Mouse (Mus musculus) cerebellum, postnatal 10 days (tissue): ENCODE measurements around the gene Btbd9.

ENCODE experiments used
- DNase-seq, 2 experiments: peaks; one replicate each; pipeline ENCODE4 v3.0.0; 2021; ENCODE audit warnings: mixed read lengths in 2 of 2

The Btbd9 gene

GRCm38 (mm10) chr17:30597786-30598185, 21.5 kb upstream of the Btbd9 start:
- DNase-seq = no peak

- DNase-seq = no peak
These were observed 18.6 kb upstream of the Btbd9 start for GRCm38 (mm10) chr17:30594846-30595245.

DNA sequence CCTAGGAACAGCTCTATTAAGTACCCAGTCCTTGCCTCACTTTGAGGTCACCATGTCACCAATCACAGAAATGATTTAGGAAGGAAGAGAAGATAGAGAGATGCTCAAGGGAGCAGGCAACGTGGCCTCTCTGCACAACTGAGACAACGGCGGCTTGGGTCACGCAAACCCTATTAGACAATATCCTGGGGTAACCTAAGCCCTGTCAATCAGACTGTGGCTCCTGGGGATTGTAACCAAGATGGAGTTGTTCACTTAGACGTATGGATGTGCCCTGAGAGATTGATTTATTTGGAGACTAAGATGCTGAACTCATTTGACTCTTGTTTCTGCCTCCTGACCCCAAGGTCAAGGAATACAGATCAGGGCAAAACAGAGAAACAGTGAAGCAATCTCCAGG, 18.1 kb upstream of the Btbd9 start:
- no peak for DNase-seq

GRCm38 (mm10) chr17:30590417-30591198, 14.3 kb upstream of the Btbd9 start:
- DNase-seq = peak; percentile 77 to 85

- no peak for DNase-seq
These were observed 7.1 kb upstream of the Btbd9 start for GRCm38 (mm10) chr17:30583258-30584001.

- no peak for DNase-seq
These were observed 6.0 kb upstream of the Btbd9 start for GRCm38 (mm10) chr17:30582313-30582712.

GRCm38 (mm10) chr17:30581201-30581600, 4.9 kb upstream of the Btbd9 start:
- DNase-seq = no peak

GRCm38 (mm10) chr17:30580781-30581180, 4.5 kb upstream of the Btbd9 start:
- DNase-seq = no peak

DNA sequence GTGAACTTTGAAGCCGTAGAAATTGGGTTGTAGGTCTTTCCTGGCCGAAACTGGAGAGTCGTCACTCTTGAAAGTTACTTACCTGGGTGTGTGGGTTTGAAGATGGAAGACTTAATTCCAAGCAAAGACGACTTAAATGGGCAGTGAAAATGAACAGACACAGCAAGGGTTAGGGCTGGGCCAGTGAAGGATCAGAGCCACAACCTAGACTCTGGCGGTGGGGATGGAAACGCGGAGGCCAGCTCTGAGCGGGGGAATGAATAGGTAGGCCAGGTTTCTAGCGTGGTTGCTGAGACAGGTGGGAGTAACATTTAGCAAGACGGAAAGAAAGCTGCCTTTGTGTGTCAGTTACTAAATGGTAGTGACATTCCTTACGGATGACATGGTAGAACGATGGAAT, 658 bp upstream of the Btbd9 start:
- peak; percentile 32 to 59 for DNase-seq

DNA sequence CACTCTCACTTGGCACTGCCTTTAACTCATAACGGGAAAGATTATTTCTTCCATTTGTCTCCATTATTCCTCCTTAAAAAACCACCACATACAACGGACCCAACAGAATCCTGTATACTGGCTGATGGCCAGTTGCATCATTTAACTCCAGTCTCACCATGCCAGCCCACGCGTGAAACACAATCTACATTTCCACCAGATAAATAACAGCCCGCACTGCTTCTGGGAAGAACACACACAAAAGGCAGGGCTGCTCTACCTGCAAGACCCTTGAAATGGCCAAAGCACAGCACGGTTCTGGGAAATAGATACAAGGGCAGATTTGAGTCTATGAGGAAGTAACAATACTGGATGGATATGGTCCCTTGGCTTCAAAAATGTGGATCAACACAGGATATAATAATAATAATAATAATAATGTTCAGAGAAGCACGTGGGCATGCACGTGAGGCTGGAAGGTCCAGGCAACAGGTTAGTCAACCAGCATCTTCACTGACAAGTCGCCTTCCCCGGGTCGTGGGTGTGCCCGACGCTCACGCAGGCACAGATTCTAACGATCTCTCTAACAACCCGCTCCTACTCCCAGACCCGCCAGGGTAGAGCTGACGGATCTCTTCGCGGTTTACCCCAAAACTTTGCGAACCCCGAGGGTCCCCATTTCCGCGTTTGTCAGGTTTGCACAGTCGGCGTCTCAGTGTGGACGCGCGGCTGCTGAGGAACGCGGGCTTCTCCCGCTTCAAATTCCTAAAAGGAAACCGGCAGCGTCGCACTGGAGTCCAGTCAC, 975 bp downstream of the Btbd9 start:
- DNase-seq = peak in 1 of 2 experiments; percentile 71

- DNase-seq = no peak
These were observed 1.6 kb downstream of the Btbd9 start for GRCm38 (mm10) chr17:30574783-30575075.

DNA sequence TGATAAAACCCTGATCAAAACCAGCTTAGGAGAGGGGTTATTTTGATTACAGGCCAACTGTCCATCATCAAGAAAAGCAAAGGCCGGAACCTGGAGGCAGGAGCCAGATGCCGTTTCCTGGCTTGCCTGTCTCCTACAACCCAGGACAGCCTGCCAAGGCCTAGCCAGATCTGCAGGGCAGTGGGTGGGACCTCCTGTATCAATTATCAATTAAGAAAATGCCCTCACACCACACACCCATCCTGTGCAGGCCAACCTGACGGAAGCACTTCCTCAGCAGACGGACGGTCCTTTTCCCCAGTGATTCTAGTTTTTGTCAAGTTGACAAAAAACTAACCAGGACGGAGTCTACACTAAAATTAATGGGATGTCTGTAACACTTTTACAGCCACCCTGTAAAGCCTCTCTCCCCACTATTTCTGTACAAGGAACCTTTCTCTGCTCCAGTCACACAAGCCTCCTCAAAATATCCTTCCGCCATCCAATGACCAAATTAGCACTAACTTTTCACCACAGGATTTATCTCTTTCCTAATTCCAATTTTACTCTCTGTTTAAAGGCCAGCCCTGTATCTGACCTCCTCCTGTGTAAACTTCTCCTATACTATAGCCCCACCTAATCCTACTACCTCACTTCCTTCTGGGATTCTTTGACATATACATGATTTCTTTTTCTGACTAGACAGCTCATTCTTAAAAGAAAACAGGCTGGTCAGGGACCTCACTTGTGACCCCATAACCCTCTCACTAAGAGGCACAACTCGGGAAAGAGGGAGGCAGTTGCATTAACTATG, 2.1 kb downstream of the Btbd9 start:
- DNase-seq = peak in 1 of 2 experiments; percentile 29

GRCm38 (mm10) chr17:30570971-30571370, 5.3 kb downstream of the Btbd9 start:
- no peak for DNase-seq

DNA sequence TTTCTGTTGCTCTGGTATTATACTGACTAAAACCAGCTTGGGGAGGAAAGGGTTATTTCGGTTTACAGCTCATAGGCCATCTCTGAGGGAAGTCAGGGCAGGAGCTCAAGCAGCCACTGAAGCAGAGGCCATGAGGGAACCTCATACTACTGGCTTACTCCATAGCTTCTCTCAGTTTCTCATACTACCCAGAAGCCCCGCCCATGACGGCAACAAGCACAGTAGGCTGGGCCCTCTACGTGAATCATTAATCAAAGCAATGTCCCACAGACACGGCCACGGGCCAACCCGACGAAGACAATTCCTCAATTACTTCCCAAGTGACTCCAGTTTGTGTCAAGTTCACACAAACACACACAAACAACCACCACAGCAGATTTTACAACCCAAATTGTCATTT, 6.1 kb downstream of the Btbd9 start:
- no peak for DNase-seq

GRCm38 (mm10) chr17:30568473-30568872, 7.8 kb downstream of the Btbd9 start:
- DNase-seq = no peak

DNA sequence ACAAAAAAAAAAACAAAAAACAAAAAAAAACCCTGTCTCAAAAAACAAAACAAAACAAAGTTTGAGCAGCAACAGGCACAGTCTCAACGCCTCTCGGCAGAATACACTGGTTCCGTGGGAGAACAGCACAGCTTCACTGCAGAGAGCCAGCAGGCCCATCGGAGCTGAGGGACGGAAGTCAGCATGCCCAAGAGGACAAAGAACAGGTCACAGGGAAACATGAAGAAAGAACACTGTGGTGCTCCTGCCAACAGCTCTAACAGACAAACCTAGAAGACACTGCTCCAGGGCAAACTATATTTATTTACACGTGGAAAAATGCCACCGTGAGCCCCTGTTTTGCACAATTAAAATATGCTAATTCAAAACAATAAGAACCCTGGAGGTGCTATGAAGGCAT, 11.3 kb downstream of the Btbd9 start:
- DNase-seq = no peak

DNA sequence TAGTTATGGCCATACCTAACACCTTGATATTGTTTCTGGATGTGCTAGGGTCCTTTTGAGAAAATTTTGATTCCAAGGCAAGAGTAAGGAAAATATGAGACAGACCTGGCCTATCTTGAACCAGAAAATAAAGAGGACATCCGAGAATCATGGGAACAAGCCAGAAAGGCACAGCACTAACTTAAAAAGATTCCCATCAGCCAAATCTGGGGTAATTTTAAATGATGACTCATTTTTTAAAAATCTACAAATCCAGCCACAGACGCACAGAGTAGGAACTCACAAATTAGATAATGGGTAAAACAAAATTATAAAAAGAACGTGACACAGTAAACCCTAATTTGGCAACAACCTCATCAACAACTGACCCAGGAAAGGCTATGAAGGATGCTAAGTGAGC, 11.9 kb downstream of the Btbd9 start:
- DNase-seq = no peak

DNA sequence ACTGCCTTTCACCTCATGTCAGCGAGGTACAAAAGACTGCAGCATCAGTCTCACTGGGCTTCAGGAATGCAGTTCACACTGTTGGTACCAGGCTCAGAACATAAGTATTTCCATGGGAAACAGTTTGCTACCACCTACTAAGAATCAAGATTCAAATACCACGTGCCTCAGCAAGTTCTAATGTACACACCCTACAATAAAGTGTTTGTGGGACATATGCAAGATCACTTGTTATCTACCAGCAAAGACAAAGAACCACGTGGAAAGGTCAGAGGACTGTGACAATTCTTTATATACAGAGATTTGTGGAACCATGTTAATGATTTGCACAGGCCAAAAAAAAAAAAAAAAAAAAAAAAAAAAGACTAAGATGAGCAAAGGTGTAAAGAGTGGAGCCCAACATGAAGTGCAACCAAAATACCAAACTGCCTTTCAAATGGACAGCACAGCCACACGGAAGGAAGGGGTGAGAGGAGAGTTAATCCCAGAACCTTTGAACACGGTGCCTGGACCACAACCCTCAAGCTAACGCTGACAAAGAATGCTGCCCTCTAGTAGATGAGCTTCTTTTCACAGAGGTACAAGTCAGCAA, 12.7 kb downstream of the Btbd9 start:
- no peak for DNase-seq

DNA sequence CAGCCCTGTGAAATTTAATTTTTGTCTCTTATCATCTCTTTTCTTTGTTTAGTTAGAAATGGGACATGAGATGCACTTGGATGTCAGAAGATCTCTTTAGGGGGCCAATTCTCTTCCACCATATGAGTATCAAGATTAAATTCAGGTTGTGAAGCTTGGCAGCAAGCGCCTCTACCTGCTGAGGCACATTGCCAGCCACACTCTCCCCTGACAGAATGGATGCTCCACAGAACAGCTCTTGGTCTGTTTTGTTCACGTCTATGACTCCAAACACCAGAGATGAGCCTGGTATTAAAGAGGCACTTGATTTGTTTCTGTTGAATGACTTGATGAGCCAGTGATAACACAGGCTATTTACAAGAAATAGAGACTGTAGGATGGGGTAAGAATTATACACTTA, 13.5 kb downstream of the Btbd9 start:
- peak; percentile 27 to 47 for DNase-seq

GRCm38 (mm10) chr17:30559536-30559935, 16.8 kb downstream of the Btbd9 start:
- DNase-seq = peak; percentile 73 to 74

- DNase-seq = no peak
These were observed 17.7 kb downstream of the Btbd9 start for GRCm38 (mm10) chr17:30558623-30559022.

DNA sequence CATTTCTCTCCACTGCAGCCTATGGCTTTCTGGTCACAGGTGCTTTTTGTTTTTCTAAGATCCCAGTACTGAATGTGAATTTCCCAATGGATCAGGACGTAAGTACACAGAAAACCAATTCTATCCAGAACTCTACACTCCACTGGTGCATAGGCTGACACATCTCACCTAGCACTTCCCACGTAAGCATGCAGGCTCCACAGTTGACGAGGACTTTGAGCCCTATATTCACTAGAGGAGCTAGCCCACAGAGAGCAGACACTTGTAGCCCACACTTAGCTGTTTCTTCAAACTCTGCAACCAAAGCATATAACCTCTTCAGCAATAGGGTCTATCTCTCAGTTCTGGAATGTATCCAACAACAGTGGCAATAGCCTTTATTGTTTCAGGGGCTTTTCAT, 19.8 kb downstream of the Btbd9 start:
- DNase-seq = no peak
